Mouse (Mus musculus): Measurements from ENCODE around the gene Abca1. TPM values are rescaled to one million over a fixed set of nuclear protein-coding genes. Genes with fewer than 3 reads are reported as not detected.
A peak's percentile ranks its signal among the peaks of the same experiment; 100 is the strongest.

The Abca1 gene
- polyA plus RNA-seq, 1 experiment, result 9.0 TPM

DNA sequence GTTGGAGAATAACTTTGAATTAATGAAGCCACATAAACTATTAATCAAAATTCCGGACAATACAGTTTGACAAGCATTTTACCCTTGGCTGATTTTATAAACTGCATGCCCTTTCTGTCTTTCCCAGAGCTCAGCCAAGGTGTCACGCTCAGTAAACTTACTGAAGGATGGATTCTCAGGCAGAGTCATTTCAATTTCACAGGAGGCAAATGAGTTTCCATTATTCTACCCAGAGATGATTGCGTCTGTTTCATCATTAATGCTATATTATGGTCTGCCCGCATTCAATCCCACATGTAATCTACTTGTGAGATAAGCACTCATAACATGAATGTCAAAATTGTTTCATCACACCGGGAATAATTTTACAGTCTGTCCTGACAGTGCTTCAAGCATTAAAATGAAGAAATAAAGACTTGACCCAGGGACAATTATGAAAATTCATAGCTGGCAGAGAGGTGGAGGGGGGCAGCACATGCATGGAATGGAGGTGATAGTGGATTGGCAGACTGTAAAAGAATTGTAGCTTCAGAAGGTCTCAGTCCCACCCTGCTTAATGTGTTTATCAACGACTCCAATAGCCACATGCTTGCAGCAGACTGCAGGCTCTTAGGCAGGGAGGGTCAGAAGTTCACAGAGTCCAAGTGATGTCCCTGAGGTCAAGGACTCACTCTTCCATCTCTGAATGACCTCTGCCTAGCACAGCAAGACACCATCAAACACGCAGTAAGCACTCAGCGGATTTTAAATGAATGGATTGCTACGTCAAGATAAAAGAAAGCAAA is 113.3 kb downstream of the Abca1 start:
- H3K27ac ChIP-seq (ENCODE audit: insufficient read depth, low read length), result no peak overlapping the region
- TF ChIP-seq CTCF (IDR thresholded peaks at IDR 0.05; ENCODE audit: extremely low read depth, insufficient read depth, low read length), result no peak
- no peak for TF ChIP-seq POLR2A (IDR thresholded peaks at IDR 0.05; ENCODE audit: extremely low read depth, insufficient read depth, low read length)
- H3K4me3 ChIP-seq (ENCODE audit: insufficient read depth, low read length), result no peak overlapping the region
- no peaks in the 10 kb centered on the region for H3K4me1 ChIP-seq (ENCODE audit: control insufficient read depth, insufficient read depth, low read length)

DNA sequence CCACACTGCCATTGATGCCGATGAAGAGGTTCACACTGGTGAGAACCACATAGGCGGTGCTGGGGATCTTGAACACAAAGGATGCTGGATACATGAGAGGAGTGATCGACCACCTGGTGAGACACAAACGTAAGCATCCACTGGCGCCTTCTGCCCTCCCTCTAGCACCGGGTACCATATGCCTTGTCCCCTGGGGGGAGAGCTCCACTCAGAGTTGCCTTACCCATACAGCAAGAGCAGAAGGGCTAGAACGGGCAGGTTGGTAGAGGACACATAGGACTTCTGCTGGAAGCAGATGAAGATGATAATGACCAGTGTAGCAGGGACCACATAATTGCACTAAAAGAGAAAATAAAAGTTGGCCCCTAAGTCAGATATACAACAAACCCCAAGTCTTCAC is 113.9 kb downstream of the Abca1 start:
- no peak overlapping the region for H3K27ac ChIP-seq (ENCODE audit: insufficient read depth, low read length)
- no peaks in the 10 kb centered on the region for H3K4me1 ChIP-seq (ENCODE audit: control insufficient read depth, insufficient read depth, low read length)
- TF ChIP-seq POLR2A (IDR thresholded peaks at IDR 0.05; ENCODE audit: extremely low read depth, insufficient read depth, low read length), result no peak
- no peak for TF ChIP-seq CTCF (IDR thresholded peaks at IDR 0.05; ENCODE audit: extremely low read depth, insufficient read depth, low read length)
- H3K4me3 ChIP-seq (ENCODE audit: insufficient read depth, low read length), result no peak overlapping the region

DNA sequence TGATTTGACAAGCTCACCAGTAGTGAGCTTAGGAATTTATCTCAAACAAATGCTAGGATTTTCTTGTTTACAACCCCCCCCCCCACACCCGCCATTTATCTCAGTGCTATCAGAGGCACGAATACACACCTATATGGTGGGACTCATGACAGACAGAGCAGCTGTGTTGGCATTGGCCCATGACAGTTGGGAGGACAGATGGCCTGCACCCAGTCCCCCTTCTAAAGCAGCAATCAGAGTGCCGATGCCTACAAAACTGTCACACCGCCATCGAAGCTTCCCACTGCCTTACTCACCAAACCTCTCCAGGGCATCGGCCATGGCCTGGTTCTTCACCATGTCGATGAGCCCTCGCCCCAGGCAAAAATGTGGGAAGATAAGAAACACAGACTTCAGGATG is 115.9 kb downstream of the Abca1 start:
- no peaks in the 10 kb centered on the region for H3K4me1 ChIP-seq (ENCODE audit: control insufficient read depth, insufficient read depth, low read length)
- H3K27ac ChIP-seq (ENCODE audit: insufficient read depth, low read length), result no peak overlapping the region

DNA sequence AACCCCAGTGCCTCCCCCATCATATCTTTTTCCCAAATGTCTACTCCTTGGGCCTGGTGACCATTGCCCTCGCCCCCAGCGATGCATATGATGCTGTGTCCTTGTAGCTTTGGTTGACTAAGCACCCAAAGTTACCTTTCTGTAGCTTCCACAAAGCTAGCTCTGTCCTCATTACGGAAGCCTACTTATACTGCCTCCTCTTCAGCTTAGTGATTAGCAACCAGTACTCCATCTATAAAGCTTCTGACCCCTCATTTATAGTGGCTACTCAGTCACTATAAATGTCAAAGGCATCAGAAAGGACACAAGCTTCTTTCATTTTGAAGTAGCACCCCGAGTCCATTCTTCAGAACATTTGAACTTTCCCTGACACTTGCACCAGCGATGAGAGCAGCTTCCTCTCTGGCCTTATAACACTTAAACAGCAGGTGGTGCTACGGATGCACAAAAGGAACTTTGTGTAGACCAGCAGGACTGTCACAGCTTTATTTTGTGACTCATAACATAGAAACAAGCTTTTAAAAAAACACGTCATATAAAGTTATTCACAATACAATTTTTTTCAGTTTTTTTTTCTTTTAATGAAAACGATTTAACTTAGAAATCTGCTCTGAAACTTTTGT is 129.3 kb downstream of the Abca1 start:
- Histone ChIP-seq H3K4me3 (ENCODE audit: insufficient read depth, low read length) (no peak overlapping the region), H3K4me1 (ENCODE audit: control insufficient read depth, insufficient read depth, low read length) (no peaks in the 10 kb centered on the region), H3K27ac (ENCODE audit: insufficient read depth, low read length) (no peak overlapping the region)
- TF ChIP-seq CTCF (IDR thresholded peaks at IDR 0.05; ENCODE audit: extremely low read depth, insufficient read depth, low read length), result peak; percentile 50
- no peak for TF ChIP-seq POLR2A (IDR thresholded peaks at IDR 0.05; ENCODE audit: extremely low read depth, insufficient read depth, low read length)

More for the DNA sequence above, 115.9 kb downstream of the Abca1 start:
- no peak overlapping the region for H3K4me3 ChIP-seq (ENCODE audit: insufficient read depth, low read length)
- TF ChIP-seq POLR2A (IDR thresholded peaks at IDR 0.05; ENCODE audit: extremely low read depth, insufficient read depth, low read length), result no peak
- TF ChIP-seq CTCF (IDR thresholded peaks at IDR 0.05; ENCODE audit: extremely low read depth, insufficient read depth, low read length), result no peak

DNA sequence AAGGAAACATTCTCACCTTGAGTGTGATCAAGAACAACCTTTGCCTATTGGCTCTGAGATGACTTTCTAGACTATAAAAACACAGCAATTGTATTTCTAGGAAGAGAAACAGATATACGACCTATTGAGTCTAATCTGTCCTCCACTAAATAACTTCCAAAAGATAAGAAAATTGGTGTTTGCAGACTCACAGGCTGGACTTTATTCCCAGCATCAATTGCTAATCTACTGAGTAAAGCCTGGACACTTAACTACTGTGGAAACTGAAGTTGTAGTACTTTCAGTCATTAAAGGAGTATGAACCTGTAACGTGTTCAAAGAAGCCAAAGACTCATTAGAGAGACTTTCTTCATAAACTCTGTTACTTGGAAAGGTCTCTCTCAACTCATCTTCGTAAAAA is 131.9 kb downstream of the Abca1 start:
- Histone ChIP-seq H3K27ac (ENCODE audit: insufficient read depth, low read length) (no peak overlapping the region), H3K4me1 (ENCODE audit: control insufficient read depth, insufficient read depth, low read length) (no peaks in the 10 kb centered on the region), H3K4me3 (ENCODE audit: insufficient read depth, low read length) (no peak overlapping the region)
- TF ChIP-seq POLR2A (IDR thresholded peaks at IDR 0.05; ENCODE audit: extremely low read depth, insufficient read depth, low read length) (no peak), CTCF (IDR thresholded peaks at IDR 0.05; ENCODE audit: extremely low read depth, insufficient read depth, low read length) (no peak)

DNA sequence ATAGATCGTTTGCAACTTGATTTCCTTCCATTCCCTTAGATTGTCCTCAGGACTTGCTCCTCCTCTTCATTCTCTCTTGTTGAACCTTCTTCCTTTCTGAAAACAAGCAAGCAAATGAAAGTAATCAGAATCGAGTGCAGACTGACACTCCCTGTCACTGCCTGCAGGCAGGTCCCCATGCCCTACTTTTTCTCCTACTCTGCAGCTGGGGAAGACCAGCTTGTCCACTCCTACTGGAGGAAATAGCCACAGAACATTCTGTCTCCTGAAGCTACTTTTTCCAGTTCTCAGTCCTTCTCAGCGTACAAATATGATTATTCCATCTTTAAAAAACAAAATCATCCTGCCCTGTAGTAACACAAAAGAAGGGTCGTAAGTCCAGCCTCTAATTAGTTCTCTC is 135.3 kb downstream of the Abca1 start:
- Histone ChIP-seq H3K4me3 (ENCODE audit: insufficient read depth, low read length) (no peak overlapping the region), H3K27ac (ENCODE audit: insufficient read depth, low read length) (no peak overlapping the region), H3K4me1 (ENCODE audit: control insufficient read depth, insufficient read depth, low read length) (no peaks in the 10 kb centered on the region)
- TF ChIP-seq CTCF (IDR thresholded peaks at IDR 0.05; ENCODE audit: extremely low read depth, insufficient read depth, low read length), result no peak
- TF ChIP-seq POLR2A (IDR thresholded peaks at IDR 0.05; ENCODE audit: extremely low read depth, insufficient read depth, low read length), result no peak

DNA sequence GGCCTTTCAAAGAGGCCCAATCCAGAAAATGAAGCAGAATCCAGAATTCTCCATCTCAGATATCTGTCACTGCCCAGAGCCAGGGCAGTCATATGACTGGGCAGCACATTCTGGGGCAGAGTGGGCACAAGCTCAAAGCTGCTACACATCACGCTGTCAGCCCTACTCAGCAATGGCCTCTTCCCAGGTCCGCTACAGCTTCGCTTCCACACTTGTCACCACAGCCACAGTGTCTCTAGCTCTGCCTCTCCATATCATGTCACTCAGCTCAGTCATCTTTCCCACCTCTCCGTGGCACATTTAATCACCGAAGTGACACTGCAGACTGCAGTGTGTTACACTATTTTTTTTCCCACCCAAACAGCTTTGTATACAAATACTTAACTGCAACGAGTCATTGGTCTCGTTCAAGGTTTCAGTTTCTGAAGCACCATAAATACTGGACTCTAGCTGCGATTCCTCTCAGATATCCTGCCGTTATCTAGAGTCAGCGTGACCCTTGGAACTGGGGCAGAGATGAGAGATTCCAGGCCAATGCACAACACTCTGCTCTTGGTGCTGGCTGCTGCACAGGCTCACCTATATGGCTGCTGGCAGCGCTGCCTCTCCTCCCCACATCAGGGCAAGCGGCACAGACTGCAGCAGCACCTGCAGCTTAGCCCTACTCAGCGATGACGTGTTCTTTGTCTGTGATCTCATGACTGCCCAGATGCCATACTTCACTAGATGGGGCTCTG is 136.3 kb downstream of the Abca1 start:
- TF ChIP-seq CTCF (IDR thresholded peaks at IDR 0.05; ENCODE audit: extremely low read depth, insufficient read depth, low read length) (no peak), POLR2A (IDR thresholded peaks at IDR 0.05; ENCODE audit: extremely low read depth, insufficient read depth, low read length) (no peak)
- no peak overlapping the region for H3K4me3 ChIP-seq (ENCODE audit: insufficient read depth, low read length)
- no peak overlapping the region for H3K27ac ChIP-seq (ENCODE audit: insufficient read depth, low read length)
- H3K4me1 ChIP-seq (ENCODE audit: control insufficient read depth, insufficient read depth, low read length), result no peaks in the 10 kb centered on the region

DNA sequence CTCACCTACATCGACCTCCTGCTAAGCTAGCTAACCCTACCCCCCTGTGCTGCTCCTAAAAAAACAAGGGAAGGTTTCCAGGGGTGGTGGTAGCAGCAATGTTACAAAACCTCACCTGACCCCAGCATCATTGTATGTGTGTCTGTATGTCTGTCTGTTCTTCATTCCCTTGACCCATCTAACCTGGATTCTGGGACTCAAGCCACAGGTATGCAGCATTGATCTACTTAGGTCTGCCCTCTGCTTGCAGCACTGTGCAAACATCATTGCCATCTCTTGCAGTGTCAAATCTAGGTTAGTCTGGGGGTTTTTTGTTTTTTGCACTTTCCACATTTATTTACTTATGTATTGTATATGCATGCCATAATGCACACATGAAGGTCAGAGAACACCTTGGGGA is 141.3 kb downstream of the Abca1 start:
- TF ChIP-seq POLR2A (IDR thresholded peaks at IDR 0.05; ENCODE audit: extremely low read depth, insufficient read depth, low read length), result no peak
- TF ChIP-seq CTCF (IDR thresholded peaks at IDR 0.05; ENCODE audit: extremely low read depth, insufficient read depth, low read length), result no peak
- Histone ChIP-seq H3K4me3 (ENCODE audit: insufficient read depth, low read length) (no peak overlapping the region), H3K27ac (ENCODE audit: insufficient read depth, low read length) (no peak overlapping the region), H3K4me1 (ENCODE audit: control insufficient read depth, insufficient read depth, low read length) (no peaks in the 10 kb centered on the region)

DNA sequence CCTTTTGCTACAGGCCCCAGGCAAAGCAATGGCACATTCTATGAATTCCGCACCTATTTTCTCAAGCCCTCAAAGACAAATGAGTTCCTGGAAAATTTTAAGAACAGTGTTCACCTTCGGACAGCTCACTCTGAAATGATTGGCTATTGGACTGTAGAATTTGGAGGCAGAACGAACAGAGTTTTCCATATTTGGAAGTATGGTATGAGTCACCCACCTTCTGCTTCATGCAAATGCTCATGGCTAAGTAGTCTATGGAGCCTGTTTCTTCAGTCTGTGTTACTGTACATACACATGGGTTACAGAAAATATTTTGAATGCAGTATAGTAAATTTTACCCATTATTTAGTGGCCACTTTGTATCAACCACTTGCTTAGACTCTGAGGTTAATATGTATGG is 144.7 kb downstream of the Abca1 start:
- H3K27ac ChIP-seq (ENCODE audit: insufficient read depth, low read length), result no peak overlapping the region
- H3K4me3 ChIP-seq (ENCODE audit: insufficient read depth, low read length), result no peak overlapping the region
- no peak for TF ChIP-seq CTCF (IDR thresholded peaks at IDR 0.05; ENCODE audit: extremely low read depth, insufficient read depth, low read length)
- TF ChIP-seq POLR2A (IDR thresholded peaks at IDR 0.05; ENCODE audit: extremely low read depth, insufficient read depth, low read length), result no peak
- no peaks in the 10 kb centered on the region for H3K4me1 ChIP-seq (ENCODE audit: control insufficient read depth, insufficient read depth, low read length)

All from cortical plate, adult 2 months (tissue).